Mouse (Mus musculus) stomach, postnatal 0 days (tissue): ENCODE results near the gene Ermap.

Source experiments
- CTCF ChIP-seq: IDR thresholded peaks from 2 replicates; pipeline ENCODE4 v1.5.1; 2016; ENCODE audit warnings: antibody characterized with exemption, low read depth, mild to moderate bottlenecking, moderate library complexity
- EP300 ChIP-seq: optimal IDR thresholded peaks from 2 replicates; pipeline ENCODE3; 2016; ENCODE audit warnings: antibody characterized with exemption

- no peak for TF ChIP-seq CTCF
- no peak for TF ChIP-seq EP300
Measured at GRCm38 (mm10) chr4:119225719-119226118, 35.9 kb upstream of the Ermap start.
